Mouse (Mus musculus) embryonic facial prominence, embryonic 13.5 days (tissue): Measurements from ENCODE around the gene Cyb5d1. TPM values are rescaled to one million over a fixed set of nuclear protein-coding genes. Genes with fewer than 3 reads are reported as not detected.

Source experiments
- ATAC-seq: fragments of 200-750 bp; cut with Nextera tagmentation; 2 replicates; pipeline ENCODE4 v1.8.0; 2017; ENCODE audit warnings: low read depth; ENCODE audit not compliant: insufficient number of reproducible peaks, insufficient read depth, low FRiP score, low TSS enrichment
- H3K27ac ChIP-seq: fragments of 300-500 bp; sonication (generic); 2 replicates; pipeline ENCODE4 v1.5.1; 2015; ENCODE audit warnings: moderate library complexity, mild to moderate bottlenecking, inconsistent platforms
- H3K27me3 ChIP-seq: fragments of 300-500 bp; sonication (generic); 2 replicates; pipeline ENCODE4 v1.6.1; 2015; ENCODE audit warnings: mild to moderate bottlenecking, inconsistent platforms
- H3K36me3 ChIP-seq: fragments of 300-500 bp; sonication (generic); 2 replicates; pipeline ENCODE4 v1.6.1; 2015; ENCODE audit warnings: mild to moderate bottlenecking, inconsistent platforms
- H3K4me1 ChIP-seq: fragments of 300-500 bp; sonication (generic); 2 replicates; pipeline ENCODE4 v1.6.1; 2015; ENCODE audit warnings: inconsistent platforms
- H3K4me2 ChIP-seq: fragments of 300-500 bp; sonication (generic); 2 replicates; pipeline ENCODE4 v1.6.1; 2015; ENCODE audit warnings: moderate library complexity, mild to moderate bottlenecking, inconsistent platforms
- H3K4me3 ChIP-seq: fragments of 300-500 bp; sonication (generic); 2 replicates; pipeline ENCODE4 v1.5.1; 2015; ENCODE audit warnings: mild to moderate bottlenecking, inconsistent platforms
- H3K9ac ChIP-seq: fragments of 300-500 bp; sonication (generic); 2 replicates; pipeline ENCODE4 v1.6.1; 2015; ENCODE audit warnings: mild to moderate bottlenecking, inconsistent platforms
- H3K9me3 ChIP-seq: fragments of 300-500 bp; sonication (generic); 2 replicates; pipeline ENCODE4 v1.6.1; 2016; ENCODE audit warnings: inconsistent platforms
- WGBS: fragments of 180-500 bp; shearing (Covaris S2); methylation state at CpG from one replicate; pipeline ENCODE4 v1.1.7; 2015; ENCODE audit warnings: mixed read lengths; 5-methylcytosine and 5-hydroxymethylcytosine counted together
- polyA plus RNA-seq: library from polyadenylated mRNA; unstranded; fragments of >200 nt; fragmentation: Nextera tagmentation; extraction: Ambion mirVana; gene quantifications from 2 replicates; pipeline ENCODE4 v1.2.1, GENCODE M21; 2015

Cyb5d1 gene
- polyA plus RNA-seq, 1 experiment from 2014 or later = 43.4 TPM

- Histone ChIP-seq H3K4me2 (peak overlapping the region; percentile 97), H3K27me3 (no peaks in the 10 kb centered on the region), H3K9ac (peak overlapping the region; percentile 80), H3K4me1 (peaks cover 41% of the 10 kb centered on the region), H3K27ac (peak overlapping the region; percentile 100), H3K4me3 (peak overlapping the region; percentile 84), H3K9me3 (no peaks in the 10 kb centered on the region), H3K36me3 (peaks cover 39% of the 10 kb centered on the region)
- ATAC-seq = no peak
- 11% methylated on average over 6 of the region's 6 CpGs for WGBS
These were observed 29.7 kb downstream of the Cyb5d1 start for GRCm38 (mm10) chr11:69365722-69366121.

- H3K4me3 ChIP-seq = peak overlapping the region; percentile 84
- no peak; the same call in 1 of the 2 replicates for ATAC-seq
- H3K9ac ChIP-seq = peak overlapping the region; percentile 80
- H3K27me3 ChIP-seq = no peaks in the 10 kb centered on the region
- H3K4me1 ChIP-seq = peaks cover 38% of the 10 kb centered on the region
- WGBS = 5% methylated on average over 6 of the region's 6 CpGs
- H3K36me3 ChIP-seq = peaks cover 47% of the 10 kb centered on the region
- H3K27ac ChIP-seq = peak overlapping the region; percentile 100
- peak overlapping the region; percentile 97 for H3K4me2 ChIP-seq
- no peaks in the 10 kb centered on the region for H3K9me3 ChIP-seq
These were observed 30.5 kb downstream of the Cyb5d1 start for GRCm38 (mm10) chr11:69364910-69365309.

- no peaks in the 10 kb centered on the region for H3K27me3 ChIP-seq
- H3K4me2 ChIP-seq = peak overlapping the region; percentile 97
- H3K9ac ChIP-seq = peak overlapping the region; percentile 80; the same call in 1 of the 2 replicates
- peak overlapping the region; percentile 100 for H3K27ac ChIP-seq
- H3K4me3 ChIP-seq = no peak overlapping the region; the same call in 1 of the 2 replicates
- H3K4me1 ChIP-seq = peaks cover 38% of the 10 kb centered on the region
- H3K36me3 ChIP-seq = peaks cover 52% of the 10 kb centered on the region
- no peaks in the 10 kb centered on the region for H3K9me3 ChIP-seq
- no peak for ATAC-seq
- 40% methylated on average over 8 of the region's 8 CpGs for WGBS
These were observed 31.1 kb downstream of the Cyb5d1 start for GRCm38 (mm10) chr11:69364376-69364775.

GRCm38 (mm10) chr11:69362479-69362878, 33.0 kb downstream of the Cyb5d1 start:
- no peak overlapping the region for H3K4me2 ChIP-seq
- no peak overlapping the region for H3K27ac ChIP-seq
- no peaks in the 10 kb centered on the region for H3K9me3 ChIP-seq
- ATAC-seq = no peak
- H3K9ac ChIP-seq = no peak overlapping the region
- 26% methylated on average over 2 of the region's 2 CpGs for WGBS
- no peak overlapping the region for H3K4me3 ChIP-seq
- H3K27me3 ChIP-seq = no peaks in the 10 kb centered on the region
- H3K36me3 ChIP-seq = peaks cover 71% of the 10 kb centered on the region
- H3K4me1 ChIP-seq = peaks cover 38% of the 10 kb centered on the region

GRCm38 (mm10) chr11:69362021-69362420, 33.4 kb downstream of the Cyb5d1 start:
- peaks cover 76% of the 10 kb centered on the region for H3K36me3 ChIP-seq
- no peak for ATAC-seq
- peaks cover 38% of the 10 kb centered on the region for H3K4me1 ChIP-seq
- H3K27me3 ChIP-seq = no peaks in the 10 kb centered on the region
- no peak overlapping the region for H3K4me2 ChIP-seq
- no peak overlapping the region for H3K4me3 ChIP-seq
- H3K9me3 ChIP-seq = no peaks in the 10 kb centered on the region
- H3K27ac ChIP-seq = no peak overlapping the region
- 45% methylated on average over 7 of the region's 7 CpGs for WGBS
- H3K9ac ChIP-seq = no peak overlapping the region

GRCm38 (mm10) chr11:69357690-69358089, 37.7 kb downstream of the Cyb5d1 start:
- ATAC-seq = no peak
- 78% methylated on average over 12 of the region's 12 CpGs for WGBS
- peaks cover 2% of the 10 kb centered on the region for H3K4me1 ChIP-seq
- H3K27me3 ChIP-seq = no peaks in the 10 kb centered on the region
- no peak overlapping the region for H3K4me2 ChIP-seq
- H3K27ac ChIP-seq = no peak overlapping the region
- H3K36me3 ChIP-seq = peaks cover 99% of the 10 kb centered on the region
- no peak overlapping the region for H3K4me3 ChIP-seq
- no peaks in the 10 kb centered on the region for H3K9me3 ChIP-seq
- H3K9ac ChIP-seq = no peak overlapping the region

GRCm38 (mm10) chr11:69356544-69356943, 38.9 kb downstream of the Cyb5d1 start:
- H3K4me2 ChIP-seq = no peak overlapping the region
- no peak overlapping the region for H3K27ac ChIP-seq
- no peak overlapping the region for H3K9ac ChIP-seq
- no peak for ATAC-seq
- H3K9me3 ChIP-seq = no peaks in the 10 kb centered on the region
- H3K36me3 ChIP-seq = peaks cover 99% of the 10 kb centered on the region
- H3K4me3 ChIP-seq = no peak overlapping the region
- H3K27me3 ChIP-seq = no peaks in the 10 kb centered on the region
- 90% methylated on average over 5 of the region's 5 CpGs for WGBS
- H3K4me1 ChIP-seq = no peaks in the 10 kb centered on the region

- Histone ChIP-seq H3K36me3 (peaks cover 89% of the 10 kb centered on the region), H3K9ac (no peak overlapping the region), H3K27me3 (no peaks in the 10 kb centered on the region), H3K27ac (no peak overlapping the region), H3K4me1 (peaks cover 2% of the 10 kb centered on the region), H3K9me3 (no peaks in the 10 kb centered on the region), H3K4me3 (no peak overlapping the region), H3K4me2 (no peak overlapping the region)
- WGBS = 92% methylated on average over 26 of the region's 26 CpGs
- no peak for ATAC-seq
These were observed 49.0 kb downstream of the Cyb5d1 start for GRCm38 (mm10) chr11:69346441-69346840.

Other genes with a start within 250 kb of the Cyb5d1 start
- gene Alox12b, start 238.6 kb downstream of the Cyb5d1 start, polyA plus RNA-seq = 0.21 TPM in 1 of 2 replicates, not detected in the other
- 0.23 and 0.52 TPM in 2 replicates for gene Alox8, start 197.8 kb downstream of the Cyb5d1 start, polyA plus RNA-seq
- gene Gucy2e, start 158.6 kb downstream of the Cyb5d1 start, polyA plus RNA-seq = 0.45 and 0.62 TPM in 2 replicates
- 30.4 and 33.8 TPM in 2 replicates for gene Cntrob, start 71.9 kb downstream of the Cyb5d1 start, polyA plus RNA-seq
- 177 and 187 TPM in 2 replicates for gene Trappc1, start 71.7 kb downstream of the Cyb5d1 start, polyA plus RNA-seq
- gene Kcnab3, start 69.4 kb downstream of the Cyb5d1 start, polyA plus RNA-seq = 1.8 and 2.5 TPM in 2 replicates
- 24.7 and 26.4 TPM in 2 replicates for gene Rnf227, start 55.2 kb downstream of the Cyb5d1 start, polyA plus RNA-seq
- gene Chd3, start 26.2 kb downstream of the Cyb5d1 start, polyA plus RNA-seq = 135 and 142 TPM in 2 replicates
- gene Naa38, start 144 bp downstream of the Cyb5d1 start, polyA plus RNA-seq = 145 and 150 TPM in 2 replicates
- gene Tmem88, start 2.6 kb upstream of the Cyb5d1 start, polyA plus RNA-seq = 13.2 and 16.4 TPM in 2 replicates
- gene Kdm6b, start 18.0 kb upstream of the Cyb5d1 start, polyA plus RNA-seq = 41.3 and 43.1 TPM in 2 replicates
- gene Dnah2, start 153.5 kb upstream of the Cyb5d1 start, polyA plus RNA-seq = 4.2 and 4.4 TPM in 2 replicates
- gene Efnb3, start 164.6 kb upstream of the Cyb5d1 start, polyA plus RNA-seq = 43.4 and 46.3 TPM in 2 replicates
- 26.9 TPM in 2 replicates for gene Wrap53, start 184.6 kb upstream of the Cyb5d1 start, polyA plus RNA-seq
- gene Trp53, start 184.7 kb upstream of the Cyb5d1 start, polyA plus RNA-seq = 160 and 186 TPM in 2 replicates
- 7.9 and 8.3 TPM in 2 replicates for gene Atp1b2, start 210.3 kb upstream of the Cyb5d1 start, polyA plus RNA-seq
- 0.50 TPM in 1 of 2 replicates, not detected in the other for gene Shbg, start 222.3 kb upstream of the Cyb5d1 start, polyA plus RNA-seq
- 23.8 and 28.2 TPM in 2 replicates for gene Sat2, start 226.4 kb upstream of the Cyb5d1 start, polyA plus RNA-seq
- 36.6 and 44.1 TPM in 2 replicates for gene Fxr2, start 237.4 kb upstream of the Cyb5d1 start, polyA plus RNA-seq